Mouse (Mus musculus): Measurements from ENCODE around the gene Hectd4. TPM values are rescaled to one million over a fixed set of nuclear protein-coding genes. Genes with fewer than 3 reads are reported as not detected.

The Hectd4 gene
- polyA plus RNA-seq, 1 experiment from 2014 or later = 22.6 TPM

DNA sequence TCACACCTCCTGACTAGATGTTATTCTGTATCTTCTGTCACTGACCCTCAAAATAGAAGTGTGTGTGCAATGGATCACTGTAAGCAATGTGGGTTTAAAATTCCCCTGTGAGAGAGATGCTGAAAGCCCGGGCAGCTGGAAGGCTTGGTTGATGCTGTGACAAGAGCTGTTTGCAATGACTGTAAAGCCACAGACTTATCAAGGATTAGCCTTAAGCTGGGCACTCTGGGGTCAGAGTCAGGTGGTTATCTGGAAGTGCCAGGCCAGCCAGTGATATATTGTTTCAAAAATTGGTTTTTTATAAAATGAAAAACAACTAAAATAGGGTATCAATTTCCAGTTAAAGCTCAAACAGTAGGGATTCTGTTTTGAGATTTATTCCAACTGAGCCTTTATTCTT lies 56.8 kb downstream of the Hectd4 start:
- no peak for ATAC-seq
- H3K9ac ChIP-seq (ENCODE audit: low read depth, low read length) = no peak overlapping the region
- no peak overlapping the region for H3K4me3 ChIP-seq (ENCODE audit: low read depth, low read length)
- no peak overlapping the region for H3K27ac ChIP-seq (ENCODE audit: low read length)
- 86% methylated on average over 1 of the region's 1 CpGs for WGBS
- H3K4me2 ChIP-seq (ENCODE audit: low read length) = no peak overlapping the region
- H3K36me3 ChIP-seq (ENCODE audit: control insufficient read depth, insufficient read depth, low read length) = peaks cover 35% of the 10 kb centered on the region
- H3K27me3 ChIP-seq (ENCODE audit: control insufficient read depth, insufficient read depth, low read depth, low read length) = no peaks in the 10 kb centered on the region
- no peaks in the 10 kb centered on the region for H3K9me3 ChIP-seq (replicated peaks; ENCODE audit: control insufficient read depth, low read length, poor library complexity, severe bottlenecking)
- no peaks in the 10 kb centered on the region for H3K4me1 ChIP-seq (ENCODE audit: control insufficient read depth, insufficient read depth, low read length)

DNA sequence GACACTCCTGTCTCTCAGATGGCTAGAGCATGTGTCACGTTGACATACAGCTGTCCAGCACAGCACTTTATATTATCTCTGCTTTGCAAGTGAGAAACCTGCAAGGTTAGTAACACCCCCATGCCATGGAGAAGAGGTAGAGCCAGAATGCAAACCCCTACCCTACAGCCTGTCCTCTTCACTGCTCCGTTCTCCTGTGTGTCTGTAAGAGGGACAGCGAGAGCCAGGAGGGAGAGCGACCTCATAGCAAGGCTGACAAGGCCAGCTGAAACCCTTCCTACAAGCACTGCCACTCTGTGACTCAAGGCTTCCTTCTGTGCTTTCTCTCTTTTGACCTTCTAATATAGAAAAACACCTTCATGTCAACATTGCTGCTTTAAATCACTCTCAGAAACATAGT lies 60.4 kb downstream of the Hectd4 start:
- H3K36me3 ChIP-seq (ENCODE audit: control insufficient read depth, insufficient read depth, low read length) = peaks cover 44% of the 10 kb centered on the region
- WGBS = 97% methylated on average over 4 of the region's 4 CpGs
- no peak for ATAC-seq

DNA sequence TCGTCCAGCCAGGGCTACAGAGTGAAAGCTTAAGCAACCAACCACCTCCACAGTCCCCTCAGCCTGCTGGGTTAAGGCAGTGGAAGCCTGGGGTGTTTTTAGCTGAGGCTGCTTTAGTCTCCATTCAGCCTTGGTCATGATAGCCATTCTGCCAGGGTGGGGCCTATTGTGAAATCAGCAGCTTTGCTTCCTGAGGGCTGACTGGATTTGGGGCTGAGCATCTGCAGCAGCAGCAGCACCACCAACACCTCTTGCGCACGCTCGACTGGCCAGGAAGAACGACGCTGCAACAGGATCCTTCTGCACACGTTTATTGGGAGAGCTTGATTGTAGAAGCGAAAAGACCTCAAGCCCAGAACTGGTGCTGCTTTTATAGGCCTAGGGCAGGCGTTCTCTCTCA lies 63.0 kb downstream of the Hectd4 start:
- ATAC-seq = no peak

More for the DNA sequence above, 60.4 kb downstream of the Hectd4 start:
- H3K4me2 ChIP-seq (ENCODE audit: low read length) = no peak overlapping the region
- H3K27ac ChIP-seq (ENCODE audit: low read length) = no peak overlapping the region
- no peaks in the 10 kb centered on the region for H3K27me3 ChIP-seq (ENCODE audit: control insufficient read depth, insufficient read depth, low read depth, low read length)
- no peak overlapping the region for H3K4me3 ChIP-seq (ENCODE audit: low read depth, low read length)
- no peak overlapping the region for H3K9ac ChIP-seq (ENCODE audit: low read depth, low read length)
- no peaks in the 10 kb centered on the region for H3K4me1 ChIP-seq (ENCODE audit: control insufficient read depth, insufficient read depth, low read length)
- H3K9me3 ChIP-seq (replicated peaks; ENCODE audit: control insufficient read depth, low read length, poor library complexity, severe bottlenecking) = no peaks in the 10 kb centered on the region

GRCm38 (mm10) chr5:121284816-121285215 lies 64.8 kb downstream of the Hectd4 start:
- ATAC-seq = no peak
- Histone ChIP-seq H3K27me3 (ENCODE audit: control insufficient read depth, insufficient read depth, low read depth, low read length) (no peaks in the 10 kb centered on the region), H3K9ac (ENCODE audit: low read depth, low read length) (no peak overlapping the region), H3K27ac (ENCODE audit: low read length) (no peak overlapping the region), H3K4me2 (ENCODE audit: low read length) (no peak overlapping the region), H3K36me3 (ENCODE audit: control insufficient read depth, insufficient read depth, low read length) (peaks cover 52% of the 10 kb centered on the region), H3K9me3 (replicated peaks; ENCODE audit: control insufficient read depth, low read length, poor library complexity, severe bottlenecking) (no peaks in the 10 kb centered on the region), H3K4me3 (ENCODE audit: low read depth, low read length) (no peak overlapping the region), H3K4me1 (ENCODE audit: control insufficient read depth, insufficient read depth, low read length) (no peaks in the 10 kb centered on the region)
- 90% methylated on average over 5 of the region's 5 CpGs for WGBS

More for the DNA sequence above, 63.0 kb downstream of the Hectd4 start:
- no peak overlapping the region for H3K9ac ChIP-seq (ENCODE audit: low read depth, low read length)
- H3K4me3 ChIP-seq (ENCODE audit: low read depth, low read length) = no peak overlapping the region
- H3K4me2 ChIP-seq (ENCODE audit: low read length) = no peak overlapping the region
- 89% methylated on average over 9 of the region's 9 CpGs for whole genome bisulfite sequencing
- H3K9me3 ChIP-seq (replicated peaks; ENCODE audit: control insufficient read depth, low read length, poor library complexity, severe bottlenecking) = no peaks in the 10 kb centered on the region
- no peaks in the 10 kb centered on the region for H3K27me3 ChIP-seq (ENCODE audit: control insufficient read depth, insufficient read depth, low read depth, low read length)
- H3K36me3 ChIP-seq (ENCODE audit: control insufficient read depth, insufficient read depth, low read length) = peaks cover 50% of the 10 kb centered on the region
- no peak overlapping the region for H3K27ac ChIP-seq (ENCODE audit: low read length)
- no peaks in the 10 kb centered on the region for H3K4me1 ChIP-seq (ENCODE audit: control insufficient read depth, insufficient read depth, low read length)

DNA sequence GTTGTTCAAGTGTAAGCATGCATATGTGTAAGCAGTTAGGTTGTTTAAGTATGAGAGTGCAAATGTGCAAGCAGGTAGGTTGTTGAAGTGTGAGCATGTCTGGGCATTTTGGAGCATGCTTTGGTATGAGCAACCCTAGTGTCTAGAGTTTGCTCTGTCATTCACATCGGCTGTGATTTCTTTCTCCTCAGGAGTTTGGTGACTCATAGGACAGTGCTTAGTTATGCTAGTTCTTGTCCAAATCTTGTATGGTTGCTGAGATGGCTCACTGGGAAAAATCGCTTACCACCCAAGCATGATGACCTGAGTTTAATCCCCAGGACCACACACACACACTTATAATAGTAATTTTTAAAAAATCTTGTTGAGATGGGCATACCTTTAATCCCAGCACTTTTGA lies 67.2 kb downstream of the Hectd4 start:
- H3K9ac ChIP-seq (ENCODE audit: low read depth, low read length) = no peak overlapping the region
- peaks cover 49% of the 10 kb centered on the region for H3K36me3 ChIP-seq (ENCODE audit: control insufficient read depth, insufficient read depth, low read length)
- H3K4me1 ChIP-seq (ENCODE audit: control insufficient read depth, insufficient read depth, low read length) = no peaks in the 10 kb centered on the region
- no peaks in the 10 kb centered on the region for H3K27me3 ChIP-seq (ENCODE audit: control insufficient read depth, insufficient read depth, low read depth, low read length)
- WGBS = 96% methylated on average over 2 of the region's 2 CpGs
- no peaks in the 10 kb centered on the region for H3K9me3 ChIP-seq (replicated peaks; ENCODE audit: control insufficient read depth, low read length, poor library complexity, severe bottlenecking)
- no peak overlapping the region for H3K27ac ChIP-seq (ENCODE audit: low read length)
- H3K4me2 ChIP-seq (ENCODE audit: low read length) = no peak overlapping the region
- H3K4me3 ChIP-seq (ENCODE audit: low read depth, low read length) = no peak overlapping the region
- no peak for ATAC-seq

GRCm38 (mm10) chr5:121290289-121290688 lies 70.3 kb downstream of the Hectd4 start:
- Histone ChIP-seq H3K4me2 (ENCODE audit: low read length) (no peak overlapping the region), H3K36me3 (ENCODE audit: control insufficient read depth, insufficient read depth, low read length) (peaks cover 50% of the 10 kb centered on the region), H3K27me3 (ENCODE audit: control insufficient read depth, insufficient read depth, low read depth, low read length) (no peaks in the 10 kb centered on the region), H3K9ac (ENCODE audit: low read depth, low read length) (no peak overlapping the region), H3K4me3 (ENCODE audit: low read depth, low read length) (no peak overlapping the region), H3K4me1 (ENCODE audit: control insufficient read depth, insufficient read depth, low read length) (no peaks in the 10 kb centered on the region), H3K9me3 (replicated peaks; ENCODE audit: control insufficient read depth, low read length, poor library complexity, severe bottlenecking) (no peaks in the 10 kb centered on the region), H3K27ac (ENCODE audit: low read length) (no peak overlapping the region)
- WGBS = 92% methylated on average over 3 of the region's 3 CpGs
- no peak for ATAC-seq

DNA sequence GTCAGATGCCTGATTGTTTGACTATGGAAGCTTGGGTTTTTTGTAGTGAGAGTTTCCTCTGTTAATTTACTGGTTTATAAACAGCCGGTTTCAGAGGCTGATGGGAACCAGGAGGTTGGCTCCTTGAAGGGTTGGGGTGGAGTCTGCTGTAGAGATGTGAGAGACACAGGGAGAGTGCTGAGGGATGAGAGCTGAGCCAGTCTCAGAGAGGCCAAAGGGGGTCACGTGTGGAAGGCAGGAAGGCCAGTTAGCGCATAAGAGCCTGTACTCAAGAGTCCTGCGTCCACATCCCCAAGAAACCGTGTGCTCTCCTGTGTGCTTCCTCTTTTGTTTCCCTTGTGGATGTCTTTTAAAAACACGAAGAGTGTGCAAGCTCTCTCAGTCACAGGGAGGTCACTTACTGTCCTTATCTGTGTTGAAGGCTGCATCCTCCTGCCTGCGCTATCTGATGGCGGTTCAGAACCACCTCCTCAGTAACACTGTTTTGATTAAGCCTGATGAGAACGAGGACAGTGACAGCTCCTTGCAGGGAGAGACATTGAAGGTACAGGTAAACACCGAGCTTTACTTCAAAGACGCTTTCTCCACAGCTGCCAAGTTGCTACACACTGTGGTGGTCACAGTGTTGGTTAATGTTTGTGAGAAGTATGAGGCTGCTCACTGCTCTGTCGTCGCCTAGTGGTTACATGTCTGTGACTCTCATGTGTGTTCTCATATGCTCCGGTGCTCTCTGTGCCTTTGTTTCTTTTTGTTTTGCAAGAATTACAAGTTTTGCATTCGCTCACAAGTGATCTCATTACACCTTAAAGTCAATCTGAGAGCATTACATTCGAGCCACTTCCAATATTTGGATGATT lies 72.5 kb downstream of the Hectd4 start:
- Histone ChIP-seq H3K27me3 (ENCODE audit: control insufficient read depth, insufficient read depth, low read depth, low read length) (no peaks in the 10 kb centered on the region), H3K4me2 (ENCODE audit: low read length) (no peak overlapping the region), H3K4me3 (ENCODE audit: low read depth, low read length) (no peak overlapping the region), H3K9ac (ENCODE audit: low read depth, low read length) (no peak overlapping the region), H3K9me3 (replicated peaks; ENCODE audit: control insufficient read depth, low read length, poor library complexity, severe bottlenecking) (no peaks in the 10 kb centered on the region), H3K4me1 (ENCODE audit: control insufficient read depth, insufficient read depth, low read length) (no peaks in the 10 kb centered on the region), H3K27ac (ENCODE audit: low read length) (no peak overlapping the region), H3K36me3 (ENCODE audit: control insufficient read depth, insufficient read depth, low read length) (peaks cover 58% of the 10 kb centered on the region)
- WGBS = 93% methylated on average over 16 of the region's 16 CpGs
- ATAC-seq = no peak

GRCm38 (mm10) chr5:121305009-121305408 lies 85.0 kb downstream of the Hectd4 start:
- Histone ChIP-seq H3K4me1 (ENCODE audit: control insufficient read depth, insufficient read depth, low read length) (no peaks in the 10 kb centered on the region), H3K9me3 (replicated peaks; ENCODE audit: control insufficient read depth, low read length, poor library complexity, severe bottlenecking) (no peaks in the 10 kb centered on the region), H3K4me2 (ENCODE audit: low read length) (no peak overlapping the region), H3K36me3 (ENCODE audit: control insufficient read depth, insufficient read depth, low read length) (peaks cover 71% of the 10 kb centered on the region), H3K9ac (ENCODE audit: low read depth, low read length) (no peak overlapping the region), H3K4me3 (ENCODE audit: low read depth, low read length) (no peak overlapping the region), H3K27ac (ENCODE audit: low read length) (no peak overlapping the region), H3K27me3 (ENCODE audit: control insufficient read depth, insufficient read depth, low read depth, low read length) (no peaks in the 10 kb centered on the region)
- ATAC-seq = no peak
- WGBS = 86% methylated on average over 7 of the region's 7 CpGs

DNA sequence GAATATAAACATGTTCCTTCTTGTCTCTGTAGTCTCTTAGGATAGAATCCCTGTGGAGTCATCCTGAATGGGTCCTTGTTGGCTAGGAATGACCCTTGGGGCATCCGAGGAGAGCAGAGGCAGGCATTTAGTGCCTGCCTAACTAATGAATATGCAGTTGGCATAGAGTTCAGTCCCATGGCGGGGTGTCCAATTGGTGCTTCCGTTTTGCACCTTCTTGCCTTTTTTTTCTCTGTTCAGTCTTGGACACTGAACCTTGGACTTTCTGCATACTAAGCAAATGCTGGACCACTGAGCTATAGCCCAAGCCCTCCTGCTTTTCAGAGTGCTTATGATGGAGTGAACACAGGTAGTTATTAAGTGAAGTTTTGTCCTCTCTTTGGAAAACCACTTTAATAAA lies 87.6 kb downstream of the Hectd4 start:
- Histone ChIP-seq H3K4me2 (ENCODE audit: low read length) (no peak overlapping the region), H3K4me3 (ENCODE audit: low read depth, low read length) (no peak overlapping the region), H3K9ac (ENCODE audit: low read depth, low read length) (no peak overlapping the region), H3K9me3 (replicated peaks; ENCODE audit: control insufficient read depth, low read length, poor library complexity, severe bottlenecking) (no peaks in the 10 kb centered on the region), H3K4me1 (ENCODE audit: control insufficient read depth, insufficient read depth, low read length) (no peaks in the 10 kb centered on the region), H3K36me3 (ENCODE audit: control insufficient read depth, insufficient read depth, low read length) (peaks cover 81% of the 10 kb centered on the region), H3K27ac (ENCODE audit: low read length) (no peak overlapping the region), H3K27me3 (ENCODE audit: control insufficient read depth, insufficient read depth, low read depth, low read length) (no peaks in the 10 kb centered on the region)
- WGBS = 67% methylated on average over 3 of the region's 3 CpGs
- ATAC-seq = no peak

Data from midbrain, embryonic 16.5 days (tissue).